Mouse (Mus musculus) ES-E14 (cell line): ENCODE data around the gene Sh3glb2. TPM values are rescaled to one million over a fixed set of nuclear protein-coding genes. Genes with fewer than 3 reads are reported as not detected.

Source experiments
- DNase-seq: peaks from one replicate; pipeline ENCODE4 v3.0.0-alpha.2; 2013; ENCODE audit warnings: low read depth, low spot score
- H3K27ac ChIP-seq: 2 replicates; pipeline ENCODE4 v1.5.1; 2012; ENCODE audit warnings: low read depth, mild to moderate bottlenecking, low read length, moderate library complexity, mixed read lengths; ENCODE audit not compliant: poor library complexity, insufficient read depth, severe bottlenecking
- H3K36me3 ChIP-seq: 2 replicates; pipeline ENCODE4 v1.6.1; 2012; ENCODE audit warnings: mild to moderate bottlenecking, low read length, moderate library complexity, mixed read lengths; ENCODE audit not compliant: control insufficient read depth, poor library complexity, insufficient read depth, severe bottlenecking
- H3K4me1 ChIP-seq, 2 experiments: fragments of 150-350 bp in 1 of 2; sonication (generic) in 1 of 2; 2 replicates each; pipeline ENCODE4 v1.6.1; 2012; ENCODE audit warnings: low read length in 2 of 2, mild to moderate bottlenecking in 1 of 2, mixed read lengths in 1 of 2; ENCODE audit not compliant: control insufficient read depth in 2 of 2, insufficient read depth in 2 of 2, poor library complexity in 1 of 2
- H3K4me3 ChIP-seq, 2 experiments: fragments of 150-350 bp in 1 of 2; sonication (generic) in 1 of 2; 2 replicates each; pipeline ENCODE4 v1.5.1; 2012; ENCODE audit warnings: low read length in 2 of 2, low read depth in 1 of 2, mild to moderate bottlenecking in 1 of 2, mixed read lengths in 1 of 2; ENCODE audit not compliant: insufficient read depth in 1 of 2, poor library complexity in 1 of 2, severe bottlenecking in 1 of 2
- H3K9ac ChIP-seq: 2 replicates; pipeline ENCODE4 v1.6.1; 2012; ENCODE audit warnings: low read depth, mild to moderate bottlenecking, low read length, mixed read lengths; ENCODE audit not compliant: poor library complexity, insufficient read depth, severe bottlenecking
- H3K9me3 ChIP-seq: fragments of 150-350 bp; sonication (generic); 2 replicates; pipeline ENCODE4 v1.6.1; 2012; ENCODE audit warnings: low read depth, mild to moderate bottlenecking, low read length; ENCODE audit not compliant: control insufficient read depth, insufficient read depth
- CHD2 ChIP-seq: IDR thresholded peaks from 2 replicates; pipeline ENCODE4 v1.6.1; 2014; ENCODE audit warnings: mild to moderate bottlenecking, low read depth, low read length, inconsistent platforms
- HCFC1 ChIP-seq: IDR thresholded peaks from 2 replicates; pipeline ENCODE4 v1.6.1; 2012; ENCODE audit warnings: low read length, inconsistent platforms, borderline replicate concordance; ENCODE audit not compliant: insufficient read depth
- MAFK ChIP-seq: IDR thresholded peaks from 2 replicates; pipeline ENCODE4 v1.6.1; 2014; ENCODE audit warnings: mild to moderate bottlenecking, low read depth, low read length, inconsistent platforms; ENCODE audit not compliant: insufficient read depth
- ZC3H11A ChIP-seq: IDR thresholded peaks from 2 replicates; pipeline ENCODE4 v1.6.1; 2012; ENCODE audit warnings: low read depth, mild to moderate bottlenecking, inconsistent platforms, low read length, borderline replicate concordance
- ZNF384 ChIP-seq: IDR thresholded peaks from 2 replicates; pipeline ENCODE4 v1.6.1; 2012; ENCODE audit warnings: low read depth, low read length, inconsistent platforms
- in situ Hi-C, 2 experiments: fragments of 600-800 bp; cut with MboI; formaldehyde crosslinking; loops; one replicate each; pipeline ENCODE4 v1.15.1; 2025; ENCODE audit warnings: low sequenced_read_pairs in 2 of 2, inconsistent platforms in 1 of 2; ENCODE audit not compliant: unreplicated experiment in 2 of 2
- total RNA-seq: library from RNA; depleted of rRNA; stranded (reverse); fragments of 300-350 nt; gene quantifications from 2 replicates; pipeline ENCODE4 v1.2.3, GENCODE M21; 2012

Sh3glb2 gene
- total RNA-seq, 1 experiment, result 64.8 TPM

GRCm38 (mm10) chr2:30379307-30379706 is 20.2 kb upstream of the Sh3glb2 start:
- DNase-seq, result no peak
- no peak for TF ChIP-seq MAFK
- TF ChIP-seq CHD2, result no peak
- TF ChIP-seq ZNF384, result no peak
- no peak for TF ChIP-seq HCFC1
- no peak for TF ChIP-seq ZC3H11A
- Histone ChIP-seq H3K27ac (no peak overlapping the region), H3K4me1 (no peaks in the 10 kb centered on the region), H3K4me3 (no peak overlapping the region), H3K36me3 (peaks cover 47% of the 10 kb centered on the region), H3K9me3 (no peaks in the 10 kb centered on the region), H3K9ac (no peak overlapping the region)
- in situ Hi-C loops, result no loop called here

GRCm38 (mm10) chr2:30377721-30378120 is 18.6 kb upstream of the Sh3glb2 start:
- peaks cover 51% of the 10 kb centered on the region for H3K36me3 ChIP-seq
- H3K4me1 ChIP-seq, result no peaks in the 10 kb centered on the region
- TF ChIP-seq CHD2 (no peak), HCFC1 (no peak), ZC3H11A (no peak), ZNF384 (no peak), MAFK (no peak)
- no peak for DNase-seq
- in situ Hi-C loops, result no loop called here
- H3K9ac ChIP-seq, result no peak overlapping the region
- H3K27ac ChIP-seq, result no peak overlapping the region
- no peak overlapping the region for H3K4me3 ChIP-seq
- no peaks in the 10 kb centered on the region for H3K9me3 ChIP-seq

GRCm38 (mm10) chr2:30375893-30376292 is 16.8 kb upstream of the Sh3glb2 start:
- no peaks in the 10 kb centered on the region for H3K9me3 ChIP-seq
- no peaks in the 10 kb centered on the region for H3K4me1 ChIP-seq
- no peak for TF ChIP-seq CHD2
- no peak overlapping the region for H3K4me3 ChIP-seq
- in situ Hi-C loops, result no loop called here
- H3K36me3 ChIP-seq, result peaks cover 49% of the 10 kb centered on the region
- H3K9ac ChIP-seq, result no peak overlapping the region
- no peak for DNase-seq
- no peak overlapping the region for H3K27ac ChIP-seq

GRCm38 (mm10) chr2:30372726-30373125 is 13.6 kb upstream of the Sh3glb2 start:
- Histone ChIP-seq H3K36me3 (peaks cover 55% of the 10 kb centered on the region), H3K4me3 (no peak overlapping the region), H3K27ac (no peak overlapping the region), H3K9ac (no peak overlapping the region), H3K4me1 (no peaks in the 10 kb centered on the region), H3K9me3 (no peaks in the 10 kb centered on the region)
- no peak for TF ChIP-seq HCFC1
- no peak for TF ChIP-seq CHD2
- no peak for TF ChIP-seq ZNF384
- TF ChIP-seq ZC3H11A, result no peak
- no peak for TF ChIP-seq MAFK
- DNase-seq, result no peak
- in situ Hi-C loops, result no loop called here

- Histone ChIP-seq H3K9ac (no peak overlapping the region), H3K27ac (no peak overlapping the region), H3K36me3 (peaks cover 46% of the 10 kb centered on the region), H3K9me3 (no peaks in the 10 kb centered on the region), H3K4me3 (no peak overlapping the region), H3K4me1 (no peaks in the 10 kb centered on the region)
- DNase-seq, result no peak
- TF ChIP-seq CHD2 (no peak), ZC3H11A (no peak)
- in situ Hi-C loops, result no loop called here
These were observed 12.4 kb upstream of the Sh3glb2 start for GRCm38 (mm10) chr2:30371544-30371943.
